Comparison of ENCODE assay signal across 13 mouse cellular contexts in the genomic region with DNA sequence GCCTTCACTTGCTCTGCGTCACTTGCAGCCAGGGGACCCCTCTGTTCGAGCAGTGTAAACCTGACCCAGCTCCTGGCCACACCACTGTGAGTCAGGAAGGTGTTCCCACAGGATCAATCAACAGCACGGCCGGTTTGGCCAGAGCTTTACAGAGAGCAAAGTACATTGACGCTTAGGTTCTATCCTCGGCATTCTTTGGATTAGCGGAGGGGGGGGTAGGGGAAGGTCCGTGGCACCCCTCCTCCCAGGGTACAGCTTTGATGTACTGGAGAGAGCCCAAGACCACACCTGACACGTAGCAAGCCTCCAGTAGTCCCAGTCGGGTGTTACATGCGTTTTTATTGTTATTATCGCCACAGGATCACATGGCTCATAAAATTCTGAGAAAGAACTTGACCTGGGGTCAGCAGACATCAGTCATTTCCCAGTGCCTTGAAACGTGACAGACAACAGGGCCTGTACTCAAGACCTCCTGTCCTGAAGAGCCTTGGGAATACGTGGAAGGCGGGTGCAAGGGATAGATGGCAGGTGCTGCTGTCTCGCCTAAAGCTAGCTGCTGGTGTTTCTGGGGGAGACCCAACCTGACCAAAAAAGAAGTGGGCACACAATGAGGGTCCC. TPM values are rescaled to one million over a fixed set of nuclear protein-coding genes. Genes with fewer than 3 reads are reported as not detected.
DNase-seq lines count a peak whose midpoint lies in the region; ATAC-seq and TF ChIP-seq lines count a peak whose summit lies in the region.
"Had no signal": no experiment of that assay in that cellular context is flagged by ENCODE, and none has a peak within 500 bp of the region (broad histone marks: within the 10 kb centered on the region; RNA-seq: fewer than 3 reads in every experiment).

No protein-coding gene starts in this region.

- H3K4me1 ChIP-seq in kidney, embryonic 14.5 days (ENCODE audit: control insufficient read depth, insufficient read depth, low read length), result peaks cover 9% of the 10 kb centered on the region; the same call in 1 of the 2 replicates
- peaks cover 23% of the 10 kb centered on the region for H3K4me1 ChIP-seq in limb, embryonic 13.5 days
- peaks cover 16% of the 10 kb centered on the region for H3K4me1 ChIP-seq in small intestine, adult 2 months (ENCODE audit: control insufficient read depth, insufficient read depth, insufficient read length, low read length)

- no peak for TF ChIP-seq CTCF in small intestine, adult 2 months (IDR thresholded peaks at IDR 0.05; ENCODE audit: extremely low read depth, insufficient read length, insufficient replicate concordance, low read depth, low read length)

- H3K9ac ChIP-seq in kidney, embryonic 14.5 days (ENCODE audit: low read depth, low read length), result no peak overlapping the region
- H3K9ac ChIP-seq in limb, embryonic 13.5 days, result no peak overlapping the region

- ATAC-seq in kidney, embryonic 14.5 days (ENCODE audit: low FRiP score, low TSS enrichment), result peak; percentile 70
- peak; percentile 18; the same call in 1 of the 2 replicates for ATAC-seq in limb, embryonic 13.5 days (ENCODE audit: low FRiP score, low read depth)

- WGBS in kidney, embryonic 14.5 days, result 24% methylated on average over 16 of the region's 16 CpGs
- WGBS in limb, embryonic 13.5 days, result 20% methylated on average over 16 of the region's 16 CpGs
- 22% methylated on average over 16 of the region's 16 CpGs for WGBS in small intestine, adult 2 months

- H3K4me2 ChIP-seq in kidney, embryonic 14.5 days (replicated peaks; ENCODE audit: low read depth, low read length), result no peak overlapping the region
- 0 out of 2 replicates have a peak overlapping the region, but pooled peaks have one; percentile 19 for H3K4me2 ChIP-seq in limb, embryonic 13.5 days (replicated peaks)

- no peaks in the 10 kb centered on the region for H3K36me3 ChIP-seq in kidney, embryonic 14.5 days (ENCODE audit: control insufficient read depth, insufficient read depth, low read length)
- no peaks in the 10 kb centered on the region for H3K36me3 ChIP-seq in limb, embryonic 13.5 days
- no peaks in the 10 kb centered on the region for H3K36me3 ChIP-seq in small intestine, adult 2 months (ENCODE audit: control insufficient read depth, insufficient read depth, low read length)

- no peak overlapping the region for H3K27ac ChIP-seq in kidney, embryonic 14.5 days (ENCODE audit: low read depth, low read length)
- H3K27ac ChIP-seq in limb, embryonic 13.5 days, result no peak overlapping the region
- peak overlapping the region; percentile 80 for H3K27ac ChIP-seq in small intestine, adult 2 months (ENCODE audit: insufficient read depth, low read depth, low read length)
- H3K27ac ChIP-seq: macrophage had no signal

- H3K4me3 ChIP-seq in kidney, embryonic 14.5 days (ENCODE audit: low read length), result no peak overlapping the region
- H3K4me3 ChIP-seq in limb, embryonic 13.5 days, result no peak overlapping the region
- H3K4me3 ChIP-seq in small intestine, adult 2 months (ENCODE audit: low read depth, low read length), result peak overlapping the region; percentile 29
- H3K4me3 ChIP-seq: myocyte had no signal

- TF ChIP-seq POLR2A in small intestine, adult 2 months (IDR thresholded peaks at IDR 0.05; ENCODE audit: low read depth, low read length), result no peak

- DNase-seq in kidney, adult 11 months, result peak; percentile 27
- DNase-seq in layer of hippocampus, adult 11-12 months (ENCODE audit: low spot score), result no peak
- no peak for DNase-seq in spleen, postnatal 10 days (ENCODE audit: low spot score in 2 of 2)
- no peak for DNase-seq in layer of hippocampus, adult 8-10 months (ENCODE audit: low spot score in 2 of 2)
- DNase-seq: adrenal gland, adult 2 months; heart, postnatal 4 days; spleen, adult 18-20 months; thymus, postnatal 14 days had no signal

- H3K27me3 ChIP-seq in kidney, embryonic 14.5 days (ENCODE audit: control insufficient read depth, insufficient read depth, low read length), result peaks cover 7% of the 10 kb centered on the region; the same call in 1 of the 2 replicates
- peaks cover 33% of the 10 kb centered on the region for H3K27me3 ChIP-seq in limb, embryonic 13.5 days
- H3K27me3 ChIP-seq in small intestine, adult 2 months (ENCODE audit: control insufficient read depth, insufficient read depth, low read length), result no peaks in the 10 kb centered on the region

- H3K9me3 ChIP-seq in kidney, embryonic 14.5 days (ENCODE audit: control insufficient read depth, low read length), result no peaks in the 10 kb centered on the region
- H3K9me3 ChIP-seq in limb, embryonic 13.5 days, result no peaks in the 10 kb centered on the region

RNA-seq across cellular contexts. Expression of gene Irs2, which starts 47.4 kb away (rescaled TPM):
- 6.6 and 7.3 TPM in 2 replicates for polyA plus RNA-seq in kidney, embryonic 14.5 days (2014; fragmentation: Nextera tagmentation; extraction: Ambion mirVana)
- 7.9 and 8.6 TPM in 2 replicates for polyA plus RNA-seq in limb, embryonic 13.5 days (2015; fragmentation: Nextera tagmentation; extraction: Ambion mirVana)
- polyA plus RNA-seq in small intestine, adult 2 months (2012; rRNA removed), result 7.5 and 31.2 TPM in 2 replicates
- total RNA-seq in layer of hippocampus, adult 8-10 months (2022), result 10 to 100 TPM; 54.1 to 72.4 (median 64.9) TPM
